Mouse (Mus musculus): ENCODE results near the gene Cebpzos. TPM values are rescaled to one million over a fixed set of nuclear protein-coding genes. Genes with fewer than 3 reads are reported as not detected.

Gene Cebpzos
- polyA plus RNA-seq, 2 experiments = 34.3 to 104 TPM

DNA sequence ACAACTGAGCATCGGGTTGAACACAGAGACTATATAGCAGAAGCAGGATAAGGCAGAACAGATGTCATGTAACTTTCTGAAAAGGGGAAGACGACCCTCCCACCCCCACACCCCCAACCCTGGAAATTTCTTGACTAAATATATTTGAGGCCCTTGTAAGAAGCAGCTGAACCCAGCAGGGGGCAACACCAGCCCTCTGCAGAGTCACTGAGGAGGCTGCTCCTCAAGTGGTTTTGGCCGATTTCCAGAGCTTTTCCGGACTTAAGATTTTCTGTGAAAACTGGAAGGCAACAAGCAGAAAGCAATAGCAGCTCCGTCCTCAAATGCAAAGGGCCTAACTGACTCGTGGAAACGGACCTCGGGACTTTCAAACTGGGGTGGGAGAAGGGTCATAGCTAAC lies 20.9 kb upstream of the Cebpzos start:
- TF ChIP-seq POLR2A (IDR thresholded peaks at IDR 0.05; ENCODE audit: borderline replicate concordance, extremely low read depth, insufficient read depth, insufficient read length) = no peak
- Histone ChIP-seq H3K9me3 (ENCODE audit: control insufficient read depth, low read length) (no peaks in the 10 kb centered on the region), H3K27me3 (ENCODE audit: control insufficient read depth, insufficient read depth, low read length) (no peaks in the 10 kb centered on the region), H3K27ac (replicated peaks; ENCODE audit: low read depth, low read length) (no peak overlapping the region), H3K4me1 (ENCODE audit: control insufficient read depth, insufficient read depth, low read length) (peaks cover 2% of the 10 kb centered on the region; the same call in 1 of the 2 replicates), H3K36me3 (ENCODE audit: control insufficient read depth, insufficient read depth, low read length) (no peaks in the 10 kb centered on the region), H3K4me3 (replicated peaks; ENCODE audit: low read length) (peak overlapping the region; percentile 23), H3K4me2 (replicated peaks; ENCODE audit: low read depth, low read length, severe bottlenecking) (peak overlapping the region; percentile 43), H3K9ac (ENCODE audit: low read depth, low read length, severe bottlenecking) (peak overlapping the region; percentile 43; the same call in 1 of the 2 replicates)
- 0 out of 2 replicates have a peak, but pooled peaks have one; percentile 68 for ATAC-seq (ENCODE audit: low FRiP score, low read depth)
- DNase-seq (ENCODE audit: low spot score) = peak; percentile 92
- WGBS = 15% methylated on average over 8 of the region's 8 CpGs

DNA sequence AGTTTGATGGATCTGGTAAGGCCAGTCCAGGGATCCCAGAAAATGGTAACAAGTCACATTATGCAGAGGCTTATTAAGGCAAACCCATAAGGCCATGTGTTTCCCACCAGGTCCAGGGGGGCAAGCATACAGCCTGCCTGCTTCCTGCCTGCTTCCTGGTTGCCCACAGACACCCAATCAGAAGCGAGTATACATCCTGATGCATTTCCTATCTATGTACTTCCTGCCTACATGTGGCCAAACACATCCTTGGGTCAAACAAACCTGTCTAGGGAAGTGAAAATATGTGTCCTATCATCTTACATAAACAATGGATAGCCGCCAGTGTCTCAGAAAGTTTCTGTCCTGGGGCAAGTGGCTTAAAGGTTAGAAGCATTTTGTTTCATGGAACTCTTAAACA lies 13.1 kb upstream of the Cebpzos start:
- Histone ChIP-seq H3K9me3 (ENCODE audit: control insufficient read depth, low read length) (no peaks in the 10 kb centered on the region), H3K27me3 (ENCODE audit: control insufficient read depth, insufficient read depth, low read length) (no peaks in the 10 kb centered on the region), H3K4me2 (replicated peaks; ENCODE audit: low read depth, low read length, severe bottlenecking) (no peak overlapping the region), H3K4me3 (replicated peaks; ENCODE audit: low read length) (no peak overlapping the region), H3K9ac (ENCODE audit: low read depth, low read length, severe bottlenecking) (no peak overlapping the region), H3K4me1 (ENCODE audit: control insufficient read depth, insufficient read depth, low read length) (no peaks in the 10 kb centered on the region), H3K36me3 (ENCODE audit: control insufficient read depth, insufficient read depth, low read length) (no peaks in the 10 kb centered on the region), H3K27ac (replicated peaks; ENCODE audit: low read depth, low read length) (no peak overlapping the region)
- WGBS = 78% methylated on average over 2 of the region's 2 CpGs
- TF ChIP-seq POLR2A (IDR thresholded peaks at IDR 0.05; ENCODE audit: borderline replicate concordance, extremely low read depth, insufficient read depth, insufficient read length) = no peak
- ATAC-seq (ENCODE audit: low FRiP score, low read depth) (no peak), DNase-seq (ENCODE audit: low spot score) (no peak)

DNA sequence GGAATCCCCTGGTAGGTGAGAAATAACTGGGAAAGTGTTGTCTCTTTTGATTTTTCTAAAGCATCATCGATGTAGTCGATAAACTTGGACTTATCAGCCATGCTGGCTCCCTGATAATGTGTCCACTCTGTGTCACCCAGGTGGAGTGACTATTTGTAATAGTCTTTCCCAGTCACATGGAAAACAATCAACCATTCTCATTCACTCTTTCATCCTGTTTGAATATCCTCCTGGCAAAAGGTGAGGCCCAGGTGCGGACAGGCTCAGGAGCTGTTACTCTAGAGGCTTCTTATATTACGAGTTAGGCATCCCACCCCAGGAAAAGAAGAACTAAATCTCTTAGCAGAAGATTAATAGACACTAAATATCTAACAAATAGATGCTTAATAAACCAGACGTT lies 9.4 kb upstream of the Cebpzos start, which contains the start of gene Sult6b1:
Gene Sult6b1, minus strand, starts transcription at position 101 of the 400 bp plus-strand sequence.
- H3K27ac ChIP-seq (replicated peaks; ENCODE audit: low read depth, low read length) = no peak within 1 kb of the TSS
- DNase-seq (ENCODE audit: low spot score) (no peak), ATAC-seq (ENCODE audit: low FRiP score, low read depth) (no peak)
- 79% methylated on average over 5 of the region's 5 CpGs for WGBS
- no peaks in the 10 kb centered on the region for H3K36me3 ChIP-seq (ENCODE audit: control insufficient read depth, insufficient read depth, low read length)
- no peak within 1 kb of the TSS for H3K4me3 ChIP-seq (replicated peaks; ENCODE audit: low read length)
- no peak for TF ChIP-seq POLR2A (IDR thresholded peaks at IDR 0.05; ENCODE audit: borderline replicate concordance, extremely low read depth, insufficient read depth, insufficient read length)
- H3K4me1 ChIP-seq (ENCODE audit: control insufficient read depth, insufficient read depth, low read length) = no peaks in the 10 kb centered on the region
- no peaks in the 10 kb centered on the region for H3K27me3 ChIP-seq (ENCODE audit: control insufficient read depth, insufficient read depth, low read length)
- H3K9ac ChIP-seq (ENCODE audit: low read depth, low read length, severe bottlenecking) = no peak within 1 kb of the TSS
- H3K4me2 ChIP-seq (replicated peaks; ENCODE audit: low read depth, low read length, severe bottlenecking) = no peak within 1 kb of the TSS
- no peaks in the 10 kb centered on the region for H3K9me3 ChIP-seq (ENCODE audit: control insufficient read depth, low read length)

DNA sequence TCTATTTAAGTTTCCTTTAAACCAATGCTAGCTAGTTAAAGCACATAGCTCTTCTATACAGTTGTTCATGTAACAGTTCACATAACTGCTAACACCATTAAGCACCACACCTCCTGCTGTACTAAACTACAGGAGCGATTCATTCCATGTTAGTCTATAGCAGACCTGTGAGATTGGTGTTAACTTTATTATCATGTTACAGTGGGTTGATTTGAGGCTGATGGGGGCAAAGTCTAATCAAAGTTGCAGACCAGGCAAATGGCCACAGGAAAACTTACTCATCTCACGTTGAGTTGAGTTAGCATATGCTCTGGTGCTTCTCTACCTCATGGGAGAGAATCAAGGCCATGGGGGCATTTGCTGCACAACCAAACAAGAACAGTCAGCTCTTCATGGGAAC lies 6.9 kb upstream of the Cebpzos start:
- Histone ChIP-seq H3K36me3 (ENCODE audit: control insufficient read depth, insufficient read depth, low read length) (no peaks in the 10 kb centered on the region), H3K27ac (replicated peaks; ENCODE audit: low read depth, low read length) (no peak overlapping the region), H3K4me1 (ENCODE audit: control insufficient read depth, insufficient read depth, low read length) (no peaks in the 10 kb centered on the region), H3K4me2 (replicated peaks; ENCODE audit: low read depth, low read length, severe bottlenecking) (no peak overlapping the region), H3K27me3 (ENCODE audit: control insufficient read depth, insufficient read depth, low read length) (no peaks in the 10 kb centered on the region), H3K4me3 (replicated peaks; ENCODE audit: low read length) (no peak overlapping the region), H3K9me3 (ENCODE audit: control insufficient read depth, low read length) (no peaks in the 10 kb centered on the region), H3K9ac (ENCODE audit: low read depth, low read length, severe bottlenecking) (no peak overlapping the region)
- no peak for ATAC-seq (ENCODE audit: low FRiP score, low read depth)
- 68% methylated on average over 2 of the region's 2 CpGs for WGBS
- TF ChIP-seq POLR2A (IDR thresholded peaks at IDR 0.05; ENCODE audit: borderline replicate concordance, extremely low read depth, insufficient read depth, insufficient read length) = no peak
- DNase-seq (ENCODE audit: low spot score) = no peak

DNA sequence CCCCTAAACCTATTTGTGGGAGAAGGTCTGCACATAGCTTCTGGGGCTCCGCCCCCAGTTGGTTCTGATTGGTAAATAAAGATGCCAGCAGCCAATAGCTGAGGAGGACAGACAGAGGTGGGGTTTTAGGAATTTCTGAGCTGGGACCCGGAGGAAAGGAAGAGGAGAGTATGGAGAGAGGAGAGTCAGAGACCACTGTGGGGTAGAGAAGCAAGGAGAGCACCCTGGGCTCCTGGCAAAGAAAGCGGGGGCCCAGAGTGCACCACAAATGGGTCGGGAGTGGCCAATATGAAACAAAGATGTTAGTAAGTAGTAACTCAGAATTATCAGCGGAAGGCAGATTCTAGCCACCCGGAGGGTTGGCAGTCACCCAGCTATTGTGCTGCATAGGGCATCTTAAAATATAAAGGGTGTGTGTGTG lies 3.4 kb upstream of the Cebpzos start:
- TF ChIP-seq POLR2A (IDR thresholded peaks at IDR 0.05; ENCODE audit: borderline replicate concordance, extremely low read depth, insufficient read depth, insufficient read length) = no peak
- H3K4me2 ChIP-seq (replicated peaks; ENCODE audit: low read depth, low read length, severe bottlenecking) = peak overlapping the region; percentile 43
- peak overlapping the region; percentile 24 for H3K4me3 ChIP-seq (replicated peaks; ENCODE audit: low read length)
- H3K9ac ChIP-seq (ENCODE audit: low read depth, low read length, severe bottlenecking) = no peak overlapping the region
- ATAC-seq (ENCODE audit: low FRiP score, low read depth) (no peak), DNase-seq (ENCODE audit: low spot score) (no peak)
- 30% methylated on average over 6 of the region's 6 CpGs for WGBS
- 0 out of 2 replicates have a peak, but pooled peaks cover 4% of the 10 kb centered on the region for H3K4me1 ChIP-seq (ENCODE audit: control insufficient read depth, insufficient read depth, low read length)
- H3K9me3 ChIP-seq (ENCODE audit: control insufficient read depth, low read length) = no peaks in the 10 kb centered on the region
- no peaks in the 10 kb centered on the region for H3K36me3 ChIP-seq (ENCODE audit: control insufficient read depth, insufficient read depth, low read length)
- no peak overlapping the region for H3K27ac ChIP-seq (replicated peaks; ENCODE audit: low read depth, low read length)
- no peaks in the 10 kb centered on the region for H3K27me3 ChIP-seq (ENCODE audit: control insufficient read depth, insufficient read depth, low read length)

DNA sequence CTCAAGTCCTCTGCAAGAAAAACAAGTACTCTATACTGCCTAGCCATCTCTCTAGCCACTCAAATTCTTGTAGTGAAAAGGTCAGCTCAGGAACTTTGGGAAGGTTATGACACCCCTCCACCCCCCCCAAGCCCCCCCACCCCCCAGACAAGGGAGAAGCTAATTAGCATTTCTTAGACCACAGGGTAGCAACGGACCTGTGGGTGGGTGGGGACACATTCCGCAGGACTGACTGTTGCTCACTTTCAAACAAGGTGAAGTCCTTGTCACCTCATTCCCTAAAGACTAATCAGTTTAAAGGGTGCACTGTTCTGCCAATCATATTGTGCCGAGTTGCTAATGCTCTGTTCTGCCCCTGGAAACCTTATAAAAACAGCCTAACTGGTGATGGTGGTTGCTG lies 2.4 kb upstream of the Cebpzos start:
- no peaks in the 10 kb centered on the region for H3K9me3 ChIP-seq (ENCODE audit: control insufficient read depth, low read length)
- 0 out of 2 replicates have a peak, but pooled peaks cover 4% of the 10 kb centered on the region for H3K4me1 ChIP-seq (ENCODE audit: control insufficient read depth, insufficient read depth, low read length)
- no peak overlapping the region for H3K4me3 ChIP-seq (replicated peaks; ENCODE audit: low read length)
- no peak for TF ChIP-seq POLR2A (IDR thresholded peaks at IDR 0.05; ENCODE audit: borderline replicate concordance, extremely low read depth, insufficient read depth, insufficient read length)
- no peaks in the 10 kb centered on the region for H3K27me3 ChIP-seq (ENCODE audit: control insufficient read depth, insufficient read depth, low read length)
- peaks cover 3% of the 10 kb centered on the region for H3K36me3 ChIP-seq (ENCODE audit: control insufficient read depth, insufficient read depth, low read length)
- H3K9ac ChIP-seq (ENCODE audit: low read depth, low read length, severe bottlenecking) = no peak overlapping the region
- 76% methylated on average over 3 of the region's 3 CpGs for WGBS
- no peak for ATAC-seq (ENCODE audit: low FRiP score, low read depth)
- no peak overlapping the region for H3K27ac ChIP-seq (replicated peaks; ENCODE audit: low read depth, low read length)
- no peak for DNase-seq (ENCODE audit: low spot score)
- H3K4me2 ChIP-seq (replicated peaks; ENCODE audit: low read depth, low read length, severe bottlenecking) = no peak overlapping the region
